Mouse (Mus musculus) adipose tissue, adult 10 weeks (tissue): Measurements from ENCODE around the gene Olfr494. TPM values are rescaled to one million over a fixed set of nuclear protein-coding genes. Genes with fewer than 3 reads are reported as not detected.

Experiments used
- polyA plus RNA-seq: library from polyadenylated mRNA; stranded (reverse); fragments of 350-450 nt; fragmentation: Illumina TruSeq; extraction: RNeasy Lipid Tissue Mini Kit (QIAGEN cat#74804); gene quantifications from one replicate; pipeline ENCODE4 v1.2.3, GENCODE M21; 2014; ENCODE audit warnings: low read depth, low replicate concordance

Gene Olfr494
- not detected for polyA plus RNA-seq

GRCm38 (mm10) chr7:108365035-108365434 is at the start of gene Olfr494:
TSS of gene Olfr494 (plus strand) at chr7:108365335.

GRCm38 (mm10) chr7:108323574-108323973 is 41.6 kb upstream of the Olfr494 start, which contains the start of gene Olfr492:
TSS of gene Olfr492 (minus strand) at chr7:108323674.

GRCm38 (mm10) chr7:108346879-108347278 is 18.3 kb upstream of the Olfr494 start, which contains the start of gene Olfr493:
TSS of gene Olfr493 (minus strand) at chr7:108346979.

GRCm38 (mm10) chr7:108392867-108393266 is 27.7 kb downstream of the Olfr494 start, which contains the start of gene Olfr495:
TSS of gene Olfr495 (plus strand) at chr7:108393167.

Other genes with a start within 250 kb of the Olfr494 start
- gene Olfr484, start 237.9 kb upstream of the Olfr494 start, polyA plus RNA-seq = not detected
- gene Olfr485, start 205.5 kb upstream of the Olfr494 start, polyA plus RNA-seq = not detected
- not detected for gene Olfr486, start 192.6 kb upstream of the Olfr494 start, polyA plus RNA-seq
- gene Olfr487, start 150.7 kb upstream of the Olfr494 start, polyA plus RNA-seq = not detected
- not detected for gene Olfr488, start 107.0 kb upstream of the Olfr494 start, polyA plus RNA-seq
- not detected for gene Olfr490, start 76.4 kb upstream of the Olfr494 start, polyA plus RNA-seq
- gene Olfr491, start 51.9 kb upstream of the Olfr494 start, polyA plus RNA-seq = not detected
- gene Olfr492, start 41.7 kb upstream of the Olfr494 start, polyA plus RNA-seq = not detected
- gene Olfr493, start 18.4 kb upstream of the Olfr494 start, polyA plus RNA-seq = not detected
- not detected for gene Olfr495, start 27.8 kb downstream of the Olfr494 start, polyA plus RNA-seq
- not detected for gene Olfr497, start 55.1 kb downstream of the Olfr494 start, polyA plus RNA-seq
- not detected for gene Olfr498, start 100.0 kb downstream of the Olfr494 start, polyA plus RNA-seq
- gene Olfr502, start 159.7 kb downstream of the Olfr494 start, polyA plus RNA-seq = not detected
- not detected for gene Olfr503, start 179.2 kb downstream of the Olfr494 start, polyA plus RNA-seq
- gene Olfr504, start 200.5 kb downstream of the Olfr494 start, polyA plus RNA-seq = not detected
- gene Olfr506, start 245.5 kb downstream of the Olfr494 start, polyA plus RNA-seq = not detected